Mouse (Mus musculus): Measurements from ENCODE around the gene Xpo4.

The Xpo4 gene

GRCm38 (mm10) chr14:57537261-57538015 lies 127.8 kb downstream of the Xpo4 start:
- DNase-seq (ENCODE audit: low spot score): no peak

DNA sequence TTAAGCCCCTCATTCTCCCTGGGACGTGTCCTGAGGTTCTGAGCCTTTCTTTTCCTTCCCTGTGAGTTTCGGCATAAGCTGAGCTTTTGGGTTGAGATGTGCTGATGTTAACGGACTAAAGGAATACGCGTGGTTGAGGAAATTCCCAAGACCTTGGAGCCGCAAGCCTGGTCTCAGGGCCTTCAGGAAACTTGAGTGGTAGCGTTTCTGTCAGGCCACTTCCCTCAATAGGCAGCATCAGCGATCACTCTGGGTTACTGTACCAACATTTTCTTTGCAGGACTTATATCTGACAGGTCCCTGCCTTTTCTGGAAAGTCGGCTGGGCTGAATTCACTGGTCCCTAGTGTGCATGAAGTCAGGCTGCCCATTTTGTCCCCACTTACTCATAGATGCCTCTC lies 128.4 kb downstream of the Xpo4 start:
- no peak for DNase-seq (ENCODE audit: low spot score)

- no peak for DNase-seq (ENCODE audit: low spot score)
Measured at GRCm38 (mm10) chr14:57535646-57536045, 129.6 kb downstream of the Xpo4 start.

DNA sequence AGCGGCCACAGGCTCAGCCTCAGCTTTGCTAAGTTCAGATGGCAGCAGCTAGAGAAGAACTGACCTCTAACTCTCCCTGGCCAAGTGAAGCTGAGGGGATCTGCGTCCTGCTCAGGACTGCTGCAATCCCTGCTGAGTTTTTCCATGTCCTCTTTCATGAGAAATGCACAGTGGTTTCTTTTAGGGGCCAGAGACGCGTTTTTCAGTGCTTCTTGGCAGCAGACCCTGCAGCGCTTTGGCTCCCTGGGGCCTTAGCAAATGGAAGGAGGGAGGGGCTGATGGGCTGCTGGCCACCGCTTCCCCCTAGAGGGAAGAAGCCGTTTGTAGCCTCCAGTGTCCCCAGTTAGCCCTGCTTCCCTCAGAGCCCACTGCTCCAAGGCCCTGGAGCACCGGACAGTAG lies 130.3 kb downstream of the Xpo4 start:
- DNase-seq (ENCODE audit: low spot score): no peak

- DNase-seq (ENCODE audit: low spot score): no peak
Measured at GRCm38 (mm10) chr14:57534346-57534745, 130.9 kb downstream of the Xpo4 start.

DNA sequence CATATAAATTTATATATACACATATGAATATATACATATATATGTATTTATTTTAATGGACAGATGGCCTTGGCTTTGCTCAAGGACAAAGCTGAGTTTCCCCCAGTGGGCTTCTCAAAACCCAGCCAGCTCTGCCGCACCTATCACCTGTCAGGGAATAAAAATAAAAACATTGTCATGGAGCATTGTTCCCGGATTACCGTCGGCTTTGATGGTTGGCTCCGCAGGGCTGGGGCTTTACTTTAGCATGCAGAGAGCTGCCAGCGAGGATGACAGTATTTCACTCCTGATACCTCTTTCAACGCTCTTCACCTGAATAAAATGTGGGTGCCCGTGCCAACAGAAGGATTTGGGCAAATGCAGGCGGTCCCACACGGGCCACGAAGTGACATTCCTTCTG lies 131.4 kb downstream of the Xpo4 start:
- no peak for DNase-seq (ENCODE audit: low spot score)

DNA sequence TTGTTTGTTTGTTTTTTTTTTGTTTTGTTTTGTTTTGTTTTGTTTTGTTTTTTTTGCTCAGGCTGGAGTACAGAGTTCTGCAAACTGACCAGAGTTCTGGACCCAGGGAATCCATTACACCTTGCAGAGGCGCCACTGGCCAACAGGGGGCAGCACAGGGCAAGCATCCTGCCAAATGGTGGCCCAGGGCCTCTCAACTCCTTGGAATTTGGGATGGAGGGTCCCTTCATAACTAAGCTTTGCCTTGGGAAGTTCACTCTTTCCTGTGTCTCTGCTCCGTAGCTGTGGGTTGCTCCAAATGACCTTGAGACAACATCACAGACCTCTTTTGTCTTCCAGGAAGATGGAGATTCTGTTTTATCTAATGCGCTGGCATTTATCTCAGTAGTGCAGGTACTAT lies 132.0 kb downstream of the Xpo4 start:
- DNase-seq (ENCODE audit: low spot score): no peak

DNA sequence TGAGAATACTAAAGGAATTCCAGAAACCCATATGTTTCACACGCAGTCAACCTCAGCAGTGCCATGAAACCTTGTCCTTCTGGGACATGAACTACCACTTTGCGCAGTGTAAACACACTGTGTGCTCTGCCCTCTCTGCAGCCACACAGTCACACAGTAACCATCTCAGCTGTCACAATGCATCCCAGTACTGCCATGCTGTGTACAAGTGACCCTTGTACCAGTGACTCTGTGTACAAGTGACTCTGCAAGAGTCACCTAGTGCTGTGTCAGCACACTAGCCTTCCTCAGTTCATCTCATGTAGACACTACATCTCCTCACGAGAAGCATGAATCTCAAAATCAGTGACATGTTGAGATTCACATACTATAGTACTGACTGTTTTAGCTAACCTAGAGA lies 132.7 kb downstream of the Xpo4 start:
- no peak for DNase-seq (ENCODE audit: low spot score)

DNA sequence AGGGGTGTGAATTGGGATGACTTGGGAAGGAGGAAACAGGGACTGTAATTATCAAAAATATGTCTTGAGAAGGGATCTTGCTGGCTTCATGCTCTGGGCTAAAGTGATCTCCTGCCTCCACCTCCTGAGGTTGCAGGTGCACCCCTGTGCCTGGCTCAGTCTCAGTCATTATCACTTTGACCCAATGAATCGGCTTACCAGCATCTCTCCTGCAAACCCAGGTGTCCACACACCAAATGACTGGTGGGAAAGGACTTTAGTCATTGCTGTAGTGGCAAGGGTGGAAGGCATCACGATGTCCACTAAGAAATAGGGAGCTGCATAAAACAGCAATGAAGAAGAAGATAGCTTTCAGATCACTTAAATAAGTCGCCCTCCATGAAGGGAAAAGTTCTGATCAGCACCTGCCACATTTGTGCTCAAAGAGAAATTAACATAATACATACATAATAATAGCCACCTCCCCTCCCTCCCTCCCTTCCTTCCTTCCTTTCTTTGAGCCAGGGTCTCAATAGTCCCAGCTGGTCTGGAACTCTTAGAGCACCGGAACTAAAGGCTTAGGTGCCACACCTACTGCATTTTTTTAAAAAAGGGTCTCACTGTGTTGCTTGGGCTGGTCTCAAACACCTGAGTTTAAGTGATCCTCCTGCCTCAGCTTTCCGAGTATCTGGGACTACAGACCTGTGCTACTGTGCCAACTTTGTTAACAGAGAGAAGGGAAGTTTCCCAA lies 135.3 kb downstream of the Xpo4 start:
- no peak for DNase-seq (ENCODE audit: low spot score)

GRCm38 (mm10) chr14:57529086-57529785 lies 136.0 kb downstream of the Xpo4 start:
- DNase-seq (ENCODE audit: low spot score): peak; percentile 69

DNA sequence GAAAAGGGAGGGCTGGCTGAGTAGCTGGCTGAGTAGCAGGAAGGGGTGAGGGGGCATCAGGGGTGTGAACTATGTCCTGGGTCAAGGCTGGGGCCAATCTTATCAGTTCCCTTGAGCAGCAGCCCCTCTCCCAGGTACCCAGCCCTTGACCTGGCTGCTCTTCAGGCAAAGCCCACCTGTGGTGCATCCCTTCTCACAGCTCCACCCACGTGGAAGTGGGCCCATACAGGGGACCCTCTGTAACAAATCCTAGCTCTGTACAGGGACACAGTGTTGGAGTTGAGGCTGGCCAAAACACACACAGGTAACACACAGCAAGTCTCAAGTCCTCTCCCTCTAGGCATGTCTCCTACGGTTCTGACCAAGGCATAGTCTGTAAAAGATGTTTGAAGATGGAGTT lies 137.6 kb downstream of the Xpo4 start:
- DNase-seq (ENCODE audit: low spot score): no peak
